Mouse (Mus musculus) testis, adult 2 months (tissue): Measurements from ENCODE around the gene Me3. TPM values are rescaled to one million over a fixed set of nuclear protein-coding genes. Genes with fewer than 3 reads are reported as not detected.

Experiments used
- H3K27ac ChIP-seq: fragments of 200-500 bp; 2 replicates; pipeline ENCODE4 v1.5.1; 2012; ENCODE audit warnings: low read depth, low read length; ENCODE audit not compliant: control insufficient read depth, insufficient read depth
- H3K27me3 ChIP-seq: fragments of 200-500 bp; 2 replicates; pipeline ENCODE4 v1.6.1; 2012; ENCODE audit warnings: mild to moderate bottlenecking, low read length, moderate library complexity; ENCODE audit not compliant: control insufficient read depth, insufficient read depth
- H3K36me3 ChIP-seq: fragments of 200-500 bp; 2 replicates; pipeline ENCODE4 v1.6.1; 2012; ENCODE audit warnings: mild to moderate bottlenecking, low read length; ENCODE audit not compliant: control insufficient read depth, insufficient read depth
- H3K4me1 ChIP-seq: fragments of 200-500 bp; 2 replicates; pipeline ENCODE4 v1.6.1; 2012; ENCODE audit warnings: low read length; ENCODE audit not compliant: control insufficient read depth, insufficient read depth
- H3K4me3 ChIP-seq: fragments of 200-500 bp; 2 replicates; pipeline ENCODE4 v1.5.1; 2012; ENCODE audit warnings: low read depth, mild to moderate bottlenecking, low read length, moderate library complexity, mixed read lengths; ENCODE audit not compliant: control insufficient read depth
- CTCF ChIP-seq: fragments of 200-500 bp; IDR thresholded peaks from 2 replicates; pipeline ENCODE4 v1.5.1; 2012; ENCODE audit warnings: low read depth, mild to moderate bottlenecking, inconsistent platforms, low read length, moderate library complexity; ENCODE audit not compliant: control insufficient read depth, insufficient read depth, insufficient replicate concordance
- POLR2A ChIP-seq: fragments of 200-500 bp; IDR thresholded peaks from 2 replicates; pipeline ENCODE4 v1.6.1; 2012; ENCODE audit warnings: low read depth, mild to moderate bottlenecking, inconsistent platforms, low read length, moderate library complexity; ENCODE audit not compliant: control insufficient read depth
- polyA plus RNA-seq: library from polyadenylated mRNA; depleted of rRNA; stranded (reverse); fragments of >200 nt; gene quantifications from 2 replicates; pipeline ENCODE4 v1.2.3, GENCODE M21; 2012

Me3 gene
- polyA plus RNA-seq, 1 experiment, result 17.0 TPM

- H3K36me3 ChIP-seq, result no peaks in the 10 kb centered on the region
- no peaks in the 10 kb centered on the region for H3K27me3 ChIP-seq
- no peak overlapping the region for H3K27ac ChIP-seq
- no peak for TF ChIP-seq CTCF
- TF ChIP-seq POLR2A, result no peak
- peaks cover 9% of the 10 kb centered on the region for H3K4me1 ChIP-seq
- H3K4me3 ChIP-seq, result no peak overlapping the region
These were observed 201.3 kb downstream of the Me3 start for GRCm38 (mm10) chr7:89833521-89833920.

DNA sequence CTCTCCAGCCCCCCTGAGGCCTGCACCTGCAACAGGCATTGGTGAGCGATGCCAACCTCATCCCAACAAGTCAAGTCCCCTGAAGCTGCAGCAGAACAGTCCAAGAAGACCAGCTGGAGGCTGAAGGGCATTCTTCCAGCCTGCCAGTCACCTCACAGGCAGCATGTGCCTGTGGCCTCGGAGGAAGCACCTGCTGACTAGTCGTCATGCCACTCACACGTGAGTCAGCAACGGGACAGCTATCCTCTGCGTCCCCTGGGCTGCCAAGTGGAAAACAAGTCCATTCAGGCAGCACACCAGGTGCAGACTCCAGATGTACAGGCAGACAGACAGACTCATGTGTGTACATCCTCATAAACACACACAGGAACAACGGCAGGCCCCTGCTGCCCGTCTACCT lies 203.4 kb downstream of the Me3 start:
- Histone ChIP-seq H3K4me1 (peaks cover 5% of the 10 kb centered on the region), H3K4me3 (no peak overlapping the region), H3K36me3 (no peaks in the 10 kb centered on the region), H3K27me3 (no peaks in the 10 kb centered on the region), H3K27ac (no peak overlapping the region)
- TF ChIP-seq POLR2A, result no peak
- TF ChIP-seq CTCF, result no peak

GRCm38 (mm10) chr7:89836676-89837075 lies 204.5 kb downstream of the Me3 start:
- Histone ChIP-seq H3K27me3 (no peaks in the 10 kb centered on the region), H3K4me1 (peaks cover 5% of the 10 kb centered on the region), H3K36me3 (no peaks in the 10 kb centered on the region), H3K27ac (no peak overlapping the region), H3K4me3 (no peak overlapping the region)
- TF ChIP-seq POLR2A, result no peak
- no peak for TF ChIP-seq CTCF

DNA sequence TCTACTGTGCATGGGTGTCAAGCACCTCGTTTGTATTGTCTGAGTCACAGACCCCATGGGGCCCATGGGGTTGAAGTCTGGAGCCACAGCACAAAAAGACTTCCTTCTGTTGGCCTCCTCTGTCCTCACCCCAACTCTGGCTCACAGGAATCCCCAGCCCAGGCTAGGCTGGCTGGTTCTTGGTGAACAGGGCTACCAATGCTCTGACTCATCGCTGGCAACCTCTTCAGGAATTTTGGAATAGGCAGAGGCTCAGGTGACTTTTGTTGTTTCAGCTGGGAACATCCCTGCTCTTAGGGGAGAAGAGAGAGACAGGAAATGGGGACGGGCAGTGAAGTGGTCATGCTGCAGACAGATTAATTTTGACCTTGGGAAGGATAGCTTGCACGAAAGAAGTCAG lies 205.6 kb downstream of the Me3 start:
- Histone ChIP-seq H3K27me3 (no peaks in the 10 kb centered on the region), H3K4me3 (no peak overlapping the region), H3K4me1 (peaks cover 5% of the 10 kb centered on the region), H3K36me3 (no peaks in the 10 kb centered on the region), H3K27ac (no peak overlapping the region; the same call in 1 of the 2 replicates)
- TF ChIP-seq POLR2A (no peak), CTCF (no peak)

- Histone ChIP-seq H3K27ac (peak overlapping the region; percentile 51), H3K4me3 (no peak overlapping the region), H3K4me1 (peaks cover 5% of the 10 kb centered on the region), H3K36me3 (no peaks in the 10 kb centered on the region), H3K27me3 (no peaks in the 10 kb centered on the region)
- TF ChIP-seq POLR2A (no peak), CTCF (no peak)
These were observed 207.5 kb downstream of the Me3 start for GRCm38 (mm10) chr7:89839721-89840120.

DNA sequence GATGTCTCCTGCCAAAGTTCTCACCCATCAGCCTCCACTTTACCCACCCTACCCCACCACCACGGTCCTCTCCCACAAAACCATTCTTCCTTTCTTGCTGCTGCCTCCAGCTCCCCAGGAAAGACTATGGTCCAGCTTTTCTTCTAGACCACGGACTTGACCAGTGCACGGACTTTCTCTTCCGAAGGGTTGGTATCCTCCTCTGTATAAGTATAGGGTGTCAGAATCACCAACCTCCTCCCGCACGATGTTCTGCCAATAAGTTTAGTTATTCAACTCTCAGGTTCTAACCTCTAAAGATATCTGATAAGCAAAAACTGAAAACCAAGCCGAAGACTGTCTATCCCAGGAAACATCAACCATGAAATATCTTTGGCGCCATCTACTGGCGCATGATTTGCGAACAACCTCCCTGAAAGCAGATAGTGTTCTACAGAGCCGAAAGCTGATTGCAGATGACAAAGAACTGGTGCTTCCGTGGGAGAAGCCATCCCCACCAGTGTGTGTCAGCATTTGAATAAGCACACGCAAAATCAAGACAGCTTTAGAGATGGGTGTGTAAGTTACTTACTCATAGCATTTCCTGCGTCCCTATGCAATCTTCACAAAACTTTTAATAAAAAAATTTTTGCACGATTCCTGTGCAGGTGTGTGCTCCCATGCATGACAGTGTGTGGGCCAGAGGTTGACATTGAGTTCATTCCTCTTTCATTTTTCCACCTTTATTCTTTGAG lies 209.6 kb downstream of the Me3 start:
- no peak overlapping the region for H3K4me3 ChIP-seq
- H3K36me3 ChIP-seq, result no peaks in the 10 kb centered on the region
- H3K27me3 ChIP-seq, result no peaks in the 10 kb centered on the region
- no peak overlapping the region for H3K27ac ChIP-seq
- H3K4me1 ChIP-seq, result peaks cover 5% of the 10 kb centered on the region
- TF ChIP-seq POLR2A, result no peak
- TF ChIP-seq CTCF, result peak; percentile 14; the same call in 1 of the 2 replicates

GRCm38 (mm10) chr7:89842404-89842715 lies 210.2 kb downstream of the Me3 start:
- H3K36me3 ChIP-seq, result no peaks in the 10 kb centered on the region
- no peak overlapping the region for H3K4me3 ChIP-seq
- no peak for TF ChIP-seq CTCF
- TF ChIP-seq POLR2A, result no peak
- no peak overlapping the region for H3K27ac ChIP-seq
- H3K27me3 ChIP-seq, result no peaks in the 10 kb centered on the region
- H3K4me1 ChIP-seq, result peaks cover 5% of the 10 kb centered on the region
